In the genomic region with DNA sequence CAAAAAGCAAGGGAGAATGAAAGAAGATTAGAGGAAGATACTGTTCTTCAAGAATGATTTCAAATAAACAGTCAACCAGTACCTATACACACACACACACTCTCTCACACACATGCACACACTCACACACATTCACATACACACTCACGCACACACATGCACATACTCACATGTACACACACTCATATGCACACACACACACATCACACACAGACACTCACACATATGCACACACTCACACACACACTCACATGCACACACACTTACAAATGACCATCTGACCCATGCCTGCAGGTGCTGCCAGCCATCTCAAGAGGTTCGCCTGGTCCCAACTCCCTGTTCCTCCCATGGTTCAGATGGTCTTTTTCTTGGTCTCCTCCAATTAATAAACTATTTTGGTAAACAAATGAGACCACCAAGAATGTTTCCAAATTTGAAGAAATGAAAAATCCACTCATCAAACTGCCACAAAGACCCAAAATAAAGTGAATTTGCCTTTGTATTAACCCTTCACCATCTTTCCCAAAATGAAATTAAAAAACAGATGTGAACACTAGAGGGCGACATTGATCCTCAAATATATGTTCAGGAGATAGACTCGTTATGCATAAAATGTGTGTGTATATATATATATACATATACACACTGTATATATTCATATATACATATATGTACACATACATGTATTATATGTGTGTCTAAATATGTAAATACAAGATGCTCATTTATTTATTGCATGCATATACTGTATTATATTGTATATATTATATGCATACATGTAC, we compare ENCODE assay signal across 10 mouse cellular contexts.
DNase-seq lines count a peak whose midpoint lies in the region; ATAC-seq lines count a peak whose summit lies in the region.
"Had no signal": no experiment of that assay in that cellular context is flagged by ENCODE, and none has a peak within 500 bp of the region (broad histone marks: within the 10 kb centered on the region; RNA-seq: fewer than 3 reads in every experiment).

No protein-coding gene starts in this region.

- no peaks in the 10 kb centered on the region for H3K36me3 ChIP-seq in hindbrain, embryonic 11.5 days (ENCODE audit: control insufficient read depth, insufficient read depth, low read length)
- no peaks in the 10 kb centered on the region for H3K36me3 ChIP-seq in hindbrain, embryonic 10.5 days
- H3K36me3 ChIP-seq: heart, embryonic 13.5 days had no signal

- no peak overlapping the region for H3K4me3 ChIP-seq in hindbrain, embryonic 11.5 days (ENCODE audit: low read depth, low read length)
- no peak overlapping the region for H3K4me3 ChIP-seq in hindbrain, embryonic 10.5 days
- H3K4me3 ChIP-seq: heart, embryonic 13.5 days; myocyte had no signal

- no peak overlapping the region for H3K9ac ChIP-seq in hindbrain, embryonic 11.5 days (ENCODE audit: low read depth, low read length)
- H3K9ac ChIP-seq: heart, embryonic 13.5 days had no signal

- H3K4me1 ChIP-seq in hindbrain, embryonic 11.5 days (replicated peaks; ENCODE audit: control insufficient read depth, insufficient read depth, low read length): no peaks in the 10 kb centered on the region
- no peaks in the 10 kb centered on the region for H3K4me1 ChIP-seq in hindbrain, embryonic 10.5 days (replicated peaks)
- H3K4me1 ChIP-seq: heart, embryonic 13.5 days had no signal

- ATAC-seq in hindbrain, embryonic 11.5 days (ENCODE audit: low FRiP score): peak; percentile 38; the same call in 1 of the 2 replicates
- ATAC-seq in erythroblast, adult 5-6 weeks (replicated peaks; ENCODE audit: low FRiP score, poor library complexity, severe bottlenecking): no peak

- peak; percentile 72 for DNase-seq in hindbrain, embryonic 11.5 days (ENCODE audit: low spot score)
- DNase-seq in hindbrain, embryonic 10.5 days (ENCODE audit: low spot score): no peak
- peak; percentile 31 for DNase-seq in CD4-positive helper T cell, adult 2 months (ENCODE audit: low read depth, low spot score)
- peak; percentile 46 for DNase-seq in c-Kit-negative CD71-positive TER-119-positive erythroid progenitor cells, embryonic 14.5 days (ENCODE audit: low read depth, low spot score)
- peak; percentile 70 for DNase-seq in induced T-regulatory cell, adult 2 months (ENCODE audit: low read depth)
- no peak for DNase-seq in urinary bladder, postnatal 4 days (ENCODE audit: low spot score in 2 of 2)
- DNase-seq in layer of hippocampus, adult 8-10 months (ENCODE audit: low spot score in 2 of 2): no peak

- no peaks in the 10 kb centered on the region for H3K9me3 ChIP-seq in hindbrain, embryonic 11.5 days (ENCODE audit: control insufficient read depth, low read length)
- no peaks in the 10 kb centered on the region for H3K9me3 ChIP-seq in hindbrain, embryonic 10.5 days
- H3K9me3 ChIP-seq: heart, embryonic 13.5 days had no signal

- H3K4me2 ChIP-seq in hindbrain, embryonic 11.5 days (replicated peaks; ENCODE audit: low read depth, low read length): no peak overlapping the region
- H3K4me2 ChIP-seq: heart, embryonic 13.5 days had no signal

- WGBS in hindbrain, embryonic 11.5 days: 51% methylated on average over 4 of the region's 4 CpGs
- 51% methylated on average over 4 of the region's 4 CpGs for WGBS in hindbrain, embryonic 10.5 days

- H3K27ac ChIP-seq in hindbrain, embryonic 11.5 days (ENCODE audit: low read depth, low read length): no peak overlapping the region
- no peak overlapping the region for H3K27ac ChIP-seq in hindbrain, embryonic 10.5 days
- H3K27ac ChIP-seq: heart, embryonic 13.5 days had no signal

- H3K27me3 ChIP-seq in hindbrain, embryonic 11.5 days (ENCODE audit: control insufficient read depth, insufficient read depth, low read length): no peaks in the 10 kb centered on the region
- no peaks in the 10 kb centered on the region for H3K27me3 ChIP-seq in hindbrain, embryonic 10.5 days (ENCODE audit: insufficient read depth, poor library complexity, severe bottlenecking)
- H3K27me3 ChIP-seq: heart, embryonic 13.5 days had no signal

Comparison
In these comparisons a context has a peak if more than half of its experiments do, and no peak if none do; other contexts are left out.
1. DNase-seq: peak in hindbrain, embryonic 11.5 days (single experiment), CD4-positive helper T cell, adult 2 months (single experiment), c-Kit-negative CD71-positive TER-119-positive erythroid progenitor cells, embryonic 14.5 days (single experiment) and induced T-regulatory cell, adult 2 months (single experiment); none in hindbrain, embryonic 10.5 days (single experiment), urinary bladder, postnatal 4 days (0 of 2) and layer of hippocampus, adult 8-10 months (0 of 2).